Mouse (Mus musculus) ES-Bruce4 (cell line): ENCODE measurements around the gene Mmp13.
"Not testable (repeated sequence)": the region's sequence is repeated elsewhere in the genome, so short reads cannot be mapped to it uniquely, and the experiment has no call there.

ENCODE experiments used
- CTCF ChIP-seq: IDR thresholded peaks from one replicate; pipeline ENCODE4 v1.8.1; 2011; ENCODE audit warnings: low read depth, low read length
- EP300 ChIP-seq: IDR thresholded peaks from 2 replicates; pipeline ENCODE4 v1.6.1; 2011; ENCODE audit warnings: low read depth, low read length; ENCODE audit not compliant: insufficient read depth
- POLR2A ChIP-seq: IDR thresholded peaks from one replicate; pipeline ENCODE4 v1.8.1; 2011; ENCODE audit warnings: low read length; ENCODE audit not compliant: insufficient read depth

- TF ChIP-seq EP300, POLR2A, CTCF: not testable (repeated sequence)
Measured at GRCm38 (mm10) chr9:7283303-7283684, 11.0 kb downstream of the Mmp13 start.
